Mouse (Mus musculus): Measurements from ENCODE around the gene Eef1akmt2. TPM values are rescaled to one million over a fixed set of nuclear protein-coding genes. Genes with fewer than 3 reads are reported as not detected.

Gene Eef1akmt2
- 1 to 10 TPM; 4.6 to 9.0 (median 5.9) TPM for total RNA-seq (2022)

DNA sequence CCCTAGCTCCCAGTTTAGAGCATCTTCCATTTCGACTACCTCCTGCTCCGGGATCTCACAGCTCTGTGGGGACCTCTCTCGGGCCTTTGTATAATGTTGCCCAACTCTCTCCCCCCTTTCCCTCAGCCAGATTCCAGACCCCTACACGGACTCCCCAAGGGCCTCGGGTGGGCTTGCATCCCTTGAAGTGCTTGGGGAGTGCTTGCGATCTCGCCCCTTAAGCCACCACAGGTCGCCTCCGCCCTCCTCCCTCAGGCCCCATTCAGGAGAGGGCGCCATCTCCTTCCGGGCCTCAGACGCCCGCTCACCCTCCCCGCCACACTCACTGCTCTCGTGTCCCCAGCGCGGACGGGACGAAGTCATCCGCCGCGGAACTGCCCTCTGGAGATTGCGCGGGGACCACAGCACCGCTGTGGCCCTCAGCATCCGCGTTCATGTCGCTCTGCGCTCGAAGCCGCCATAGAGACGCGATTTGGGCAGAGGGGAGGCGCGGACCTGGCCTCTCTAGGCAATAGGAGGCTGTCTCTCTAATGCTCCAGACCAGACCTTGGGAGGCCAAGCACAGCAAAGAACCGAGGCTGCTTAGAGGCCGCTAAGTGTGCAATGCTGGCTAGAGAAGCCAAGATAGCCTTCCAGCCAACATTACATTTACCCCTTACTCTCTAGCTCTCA lies at the start of gene Eef1akmt2:
Eef1akmt2 (minus strand) TSS at position 501 of the 672 bp plus-strand sequence.
- peak; percentile 68 to 72 for DNase-seq (ENCODE audit: low spot score in 2 of 2)

GRCm38 (mm10) chr7:132900826-132901531 lies 48.5 kb upstream of the Eef1akmt2 start:
- no peak for DNase-seq (ENCODE audit: low spot score in 2 of 2)

DNA sequence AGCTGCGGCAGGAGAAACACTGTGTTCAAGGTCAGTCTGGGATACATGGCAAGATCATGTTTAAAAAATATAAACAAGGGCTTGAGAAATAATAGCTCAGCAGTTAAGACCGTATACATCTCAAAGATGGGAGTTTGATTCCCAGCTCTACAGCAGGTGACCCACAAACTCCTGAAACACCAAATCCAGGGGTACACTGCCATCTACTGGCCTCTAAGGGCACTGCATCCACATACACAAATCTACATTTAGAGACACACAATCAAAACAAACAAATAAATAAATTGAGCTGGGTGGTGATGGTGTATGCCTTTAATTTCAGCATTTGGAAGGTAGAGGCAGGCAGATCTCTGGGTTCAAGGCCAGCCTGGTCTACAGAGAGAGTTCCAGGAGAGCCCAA lies 45.8 kb upstream of the Eef1akmt2 start:
- no peak for DNase-seq (ENCODE audit: low spot score in 2 of 2)

DNA sequence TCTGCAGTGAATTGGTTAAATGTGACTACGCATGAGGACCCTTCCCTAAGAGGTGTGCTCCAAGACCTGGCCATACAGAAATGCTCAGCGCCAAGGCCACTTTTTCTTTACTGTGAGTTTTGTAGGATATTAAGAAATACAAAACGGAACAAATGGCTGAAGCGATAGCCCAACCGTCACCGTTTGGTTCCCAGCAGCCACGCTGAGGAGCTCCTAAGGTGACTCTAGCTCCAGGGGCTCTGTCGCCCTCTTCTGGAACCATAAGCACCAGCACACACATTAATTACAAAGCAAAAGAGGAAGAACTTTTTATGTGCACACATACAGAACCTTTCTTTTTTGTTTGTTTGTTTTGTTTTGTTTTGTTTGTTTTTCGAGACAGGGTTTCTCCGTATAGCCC lies 44.8 kb upstream of the Eef1akmt2 start:
- DNase-seq (ENCODE audit: low spot score in 2 of 2) = no peak

- DNase-seq (ENCODE audit: low spot score in 2 of 2) = no peak
Observed at GRCm38 (mm10) chr7:132896206-132896815, 43.8 kb upstream of the Eef1akmt2 start.

DNA sequence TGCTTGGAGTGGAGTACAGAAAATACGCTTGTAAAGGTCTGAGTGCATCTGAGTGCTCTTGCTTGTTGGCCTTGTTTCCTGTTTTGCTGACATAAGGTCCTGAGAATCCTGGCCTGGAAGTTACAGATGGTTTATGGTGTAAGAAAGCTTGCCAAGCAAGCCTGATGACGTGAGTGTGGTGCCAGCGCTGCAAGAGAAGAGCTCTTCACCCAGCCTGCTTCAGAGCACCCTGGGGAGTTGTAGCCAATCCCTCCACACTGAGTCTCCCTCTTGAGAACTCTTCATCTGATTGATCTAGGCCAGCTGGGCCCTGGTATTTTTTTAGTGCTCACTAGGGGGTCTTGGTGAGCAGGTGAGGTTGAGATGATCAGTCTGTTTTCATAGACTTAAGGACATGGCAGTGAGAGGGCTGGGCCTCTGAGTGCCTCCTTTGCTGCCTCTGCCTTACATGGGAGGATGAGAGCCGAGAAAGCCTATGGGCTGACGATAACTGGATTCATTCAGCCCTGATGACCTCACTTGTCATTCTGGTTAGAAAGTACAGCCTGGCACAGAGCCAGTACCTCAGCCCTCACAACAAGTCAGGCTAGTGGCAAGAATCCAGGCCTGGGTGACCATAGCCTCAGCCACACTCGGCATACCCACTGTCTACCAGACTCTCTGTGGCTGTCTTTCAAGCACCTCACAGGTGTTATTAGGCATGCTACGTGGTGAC lies 42.5 kb upstream of the Eef1akmt2 start:
- DNase-seq (ENCODE audit: low spot score in 2 of 2) = peak in 1 of 2 experiments; percentile 38

- DNase-seq (ENCODE audit: low spot score in 2 of 2) = no peak
Observed at GRCm38 (mm10) chr7:132893336-132893735, 40.9 kb upstream of the Eef1akmt2 start.

DNA sequence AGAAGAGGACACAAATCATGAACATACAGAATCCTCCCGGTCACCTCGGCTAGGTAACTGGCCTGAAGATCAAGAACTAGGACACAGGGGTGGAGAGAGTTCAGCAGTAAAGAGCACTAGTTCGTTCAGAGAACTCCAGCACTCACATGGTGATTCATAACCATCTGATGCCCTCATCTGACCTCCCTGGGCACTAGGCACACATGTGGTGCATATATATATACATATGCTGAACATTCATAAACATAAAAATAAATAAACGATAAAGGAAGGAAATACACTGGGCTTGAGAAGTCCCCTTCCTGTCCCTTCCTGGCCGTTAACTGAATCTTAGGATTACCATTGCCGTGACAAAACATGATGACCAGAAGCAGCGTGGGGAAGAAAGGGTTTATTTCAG lies 40.3 kb upstream of the Eef1akmt2 start:
- no peak for DNase-seq (ENCODE audit: low spot score in 2 of 2)

- DNase-seq (ENCODE audit: low spot score in 2 of 2) = no peak
Observed at GRCm38 (mm10) chr7:132892311-132892661, 39.8 kb upstream of the Eef1akmt2 start.

DNA sequence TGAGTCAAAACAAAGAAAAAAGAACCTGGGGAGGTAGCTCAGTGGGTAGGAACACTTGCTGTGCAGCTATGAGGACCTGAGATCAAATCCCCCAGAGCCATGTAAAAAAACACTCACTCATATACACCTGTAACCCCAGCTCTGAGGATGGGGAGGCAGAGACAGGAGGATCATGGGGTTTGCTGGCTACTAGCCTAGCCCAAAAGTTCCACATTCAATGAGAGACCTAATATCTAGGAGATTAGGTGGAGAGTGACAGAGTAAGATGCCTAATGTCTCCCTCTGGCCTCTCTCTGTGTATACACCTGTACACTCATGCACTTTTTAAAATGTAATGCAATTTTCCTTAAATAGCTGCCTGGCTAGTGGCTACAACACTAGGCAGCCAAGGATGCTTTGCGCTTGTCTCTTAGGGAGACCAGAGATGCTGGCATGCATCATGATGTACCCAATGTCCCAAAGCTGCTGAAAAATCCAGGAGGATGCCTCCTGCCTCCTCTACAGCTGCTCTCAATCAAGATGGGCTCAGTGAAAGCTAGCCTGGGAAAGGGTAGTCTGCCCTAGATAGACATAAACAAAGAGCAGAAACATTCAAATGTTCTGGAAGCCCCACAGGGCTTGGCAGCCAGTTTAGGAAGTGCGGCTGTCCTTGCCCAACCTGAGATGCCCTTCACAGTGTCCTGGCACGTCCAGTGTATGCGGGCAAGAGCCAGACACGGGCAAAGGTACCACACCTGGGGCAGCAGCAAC lies 39.3 kb upstream of the Eef1akmt2 start:
- DNase-seq (ENCODE audit: low spot score in 2 of 2) = no peak

GRCm38 (mm10) chr7:132890201-132890600 lies 37.7 kb upstream of the Eef1akmt2 start:
- no peak for DNase-seq (ENCODE audit: low spot score in 2 of 2)

DNA sequence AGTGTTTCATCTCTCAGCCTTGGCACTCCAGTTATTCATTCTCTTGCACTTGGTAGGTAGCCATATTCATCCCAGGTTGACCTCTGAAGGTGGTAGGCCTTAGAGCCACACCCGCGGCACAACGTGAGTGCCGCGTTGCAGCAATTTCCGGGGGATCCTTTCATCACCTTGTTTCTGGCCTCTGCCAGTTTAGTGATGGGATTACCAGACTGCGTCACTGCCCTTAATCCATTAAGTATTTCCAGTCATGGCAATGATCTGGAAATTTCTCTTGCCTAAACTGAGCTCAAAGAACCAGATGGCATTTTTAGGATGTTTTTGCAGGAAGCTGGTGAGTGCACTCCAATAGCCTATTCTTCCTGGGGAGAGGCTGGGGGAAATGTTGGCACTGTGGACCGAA lies 37.2 kb upstream of the Eef1akmt2 start:
- DNase-seq (ENCODE audit: low spot score in 2 of 2) = no peak

DNA sequence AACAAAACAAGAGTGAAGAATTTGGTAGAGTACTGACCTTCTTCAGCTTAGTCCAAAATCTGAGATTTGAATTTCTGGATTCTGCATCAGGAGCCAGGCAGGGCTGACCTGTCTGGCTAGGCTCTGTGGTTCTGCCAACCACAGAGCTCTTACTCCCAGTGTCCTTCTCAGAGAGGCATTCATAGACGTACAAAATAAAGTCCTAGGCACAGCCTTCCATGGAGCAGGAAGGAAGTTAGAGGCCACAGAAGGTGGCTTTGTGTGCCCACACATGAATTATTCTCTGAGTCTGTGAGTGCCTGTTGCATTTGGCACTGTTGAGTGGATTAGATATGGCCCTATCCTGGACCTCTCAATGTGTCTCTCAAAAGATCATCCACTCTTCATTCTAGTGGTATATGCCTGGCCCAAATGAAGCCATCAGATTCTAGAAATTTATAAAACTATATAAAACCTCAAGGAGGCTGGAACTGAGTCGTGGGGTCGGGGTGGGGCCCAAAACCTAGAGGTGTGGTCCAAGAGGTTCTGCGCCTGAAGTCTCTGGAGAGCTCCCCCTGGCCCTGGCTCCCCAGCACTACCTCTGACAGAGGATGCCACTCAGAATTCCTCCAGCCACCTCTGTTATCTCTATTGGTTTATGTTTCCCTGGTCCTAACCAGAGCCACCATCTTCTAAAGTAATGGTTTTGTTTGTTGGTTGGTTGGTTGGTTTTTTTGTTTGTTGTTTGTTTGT lies 36.2 kb upstream of the Eef1akmt2 start:
- DNase-seq (ENCODE audit: low spot score in 2 of 2) = no peak

DNA sequence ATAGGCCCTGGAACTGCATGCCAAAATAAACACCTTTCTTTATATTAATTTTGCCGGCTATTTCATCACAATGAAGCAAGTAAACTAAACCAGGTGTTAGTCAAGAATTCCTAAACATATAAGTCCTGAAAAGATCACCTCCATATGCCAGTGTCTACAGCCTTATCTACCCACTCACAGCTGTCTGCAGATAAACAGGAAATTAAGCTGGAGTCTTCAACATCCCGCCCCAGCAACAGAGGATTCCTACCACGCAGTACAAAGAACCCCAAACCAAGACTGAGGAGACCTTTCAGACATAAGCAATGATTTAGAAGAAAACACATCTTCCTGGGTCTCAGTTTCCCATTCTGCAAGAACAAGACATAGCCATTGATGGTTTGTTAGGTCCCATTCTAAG lies 35.6 kb upstream of the Eef1akmt2 start:
- DNase-seq (ENCODE audit: low spot score in 2 of 2) = no peak

- no peak for DNase-seq (ENCODE audit: low spot score in 2 of 2)
Observed at GRCm38 (mm10) chr7:132887019-132887804, 34.7 kb upstream of the Eef1akmt2 start.

DNA sequence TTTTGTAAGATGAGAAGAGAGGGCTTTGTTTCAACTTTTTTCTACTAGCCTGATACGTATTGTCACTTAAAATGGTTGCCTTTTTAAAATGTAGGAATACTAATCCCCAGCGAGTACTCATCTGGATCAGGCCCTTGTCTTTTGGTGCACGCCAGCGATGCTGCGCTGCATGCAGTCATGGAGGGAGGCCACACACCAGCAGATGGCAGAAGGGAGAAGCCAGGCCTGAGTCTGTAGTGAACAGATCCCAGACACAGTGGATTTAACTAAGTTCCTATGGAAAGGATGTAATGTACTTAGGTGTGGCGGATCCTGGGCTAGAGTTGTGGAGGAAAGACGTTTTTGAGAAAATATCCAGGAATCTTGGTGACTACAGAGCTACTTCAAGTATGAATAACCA lies 31.6 kb upstream of the Eef1akmt2 start:
- no peak for DNase-seq (ENCODE audit: low spot score in 2 of 2)

- DNase-seq (ENCODE audit: low spot score in 2 of 2) = no peak
Observed at GRCm38 (mm10) chr7:132882343-132882742, 29.9 kb upstream of the Eef1akmt2 start.

- DNase-seq (ENCODE audit: low spot score in 2 of 2) = no peak
Observed at GRCm38 (mm10) chr7:132880276-132880675, 27.8 kb upstream of the Eef1akmt2 start.

- DNase-seq (ENCODE audit: low spot score in 2 of 2) = no peak
Observed at GRCm38 (mm10) chr7:132875391-132876086, 23.1 kb upstream of the Eef1akmt2 start.
